Mouse (Mus musculus) limb, embryonic 13.5 days (tissue): ENCODE measurements around the gene Tspan13. TPM values are rescaled to one million over a fixed set of nuclear protein-coding genes. Genes with fewer than 3 reads are reported as not detected.

Experiments
- ATAC-seq: fragments of 200-750 bp; cut with Nextera tagmentation; 2 replicates; pipeline ENCODE4 v1.8.0; 2017; ENCODE audit warnings: low read depth, moderate number of reproducible peaks, moderate TSS enrichment; ENCODE audit not compliant: low FRiP score
- H3K27ac ChIP-seq: fragments of 300-500 bp; sonication (generic); 2 replicates; pipeline ENCODE4 v1.5.1; 2015; ENCODE audit warnings: inconsistent platforms, mild to moderate bottlenecking, moderate library complexity
- H3K27me3 ChIP-seq: fragments of 300-500 bp; sonication (generic); 2 replicates; pipeline ENCODE4 v1.6.1; 2015; ENCODE audit warnings: mild to moderate bottlenecking, inconsistent platforms
- H3K36me3 ChIP-seq: fragments of 300-500 bp; sonication (generic); 2 replicates; pipeline ENCODE4 v1.6.1; 2015; ENCODE audit warnings: inconsistent platforms, mild to moderate bottlenecking, moderate library complexity
- H3K4me1 ChIP-seq: fragments of 300-500 bp; sonication (generic); 2 replicates; pipeline ENCODE4 v1.6.1; 2015; ENCODE audit warnings: inconsistent platforms
- H3K4me2 ChIP-seq: fragments of 300-500 bp; sonication (generic); replicated peaks from 2 replicates; pipeline ENCODE4 v1.6.1; 2015; ENCODE audit warnings: inconsistent platforms, mild to moderate bottlenecking, moderate library complexity
- H3K4me3 ChIP-seq: fragments of 300-500 bp; sonication (generic); 2 replicates; pipeline ENCODE4 v1.5.1; 2015; ENCODE audit warnings: moderate library complexity, mild to moderate bottlenecking, inconsistent platforms
- H3K9ac ChIP-seq: fragments of 300-500 bp; sonication (generic); 2 replicates; pipeline ENCODE4 v1.6.1; 2015; ENCODE audit warnings: mild to moderate bottlenecking, inconsistent platforms
- H3K9me3 ChIP-seq: fragments of 300-500 bp; sonication (generic); 2 replicates; pipeline ENCODE4 v1.6.1; 2016; ENCODE audit warnings: inconsistent platforms
- WGBS: fragments of 180-500 bp; shearing (Covaris S2); methylation state at CpG from one replicate; pipeline ENCODE4 v1.1.7; 2015; 5-methylcytosine and 5-hydroxymethylcytosine counted together
- polyA plus RNA-seq: library from polyadenylated mRNA; unstranded; fragments of >200 nt; fragmentation: Nextera tagmentation; extraction: Ambion mirVana; gene quantifications from 2 replicates; pipeline ENCODE4 v1.2.1, GENCODE M21; 2015

Gene Tspan13
- polyA plus RNA-seq: 56.4 and 57.4 TPM in 2 replicates

DNA sequence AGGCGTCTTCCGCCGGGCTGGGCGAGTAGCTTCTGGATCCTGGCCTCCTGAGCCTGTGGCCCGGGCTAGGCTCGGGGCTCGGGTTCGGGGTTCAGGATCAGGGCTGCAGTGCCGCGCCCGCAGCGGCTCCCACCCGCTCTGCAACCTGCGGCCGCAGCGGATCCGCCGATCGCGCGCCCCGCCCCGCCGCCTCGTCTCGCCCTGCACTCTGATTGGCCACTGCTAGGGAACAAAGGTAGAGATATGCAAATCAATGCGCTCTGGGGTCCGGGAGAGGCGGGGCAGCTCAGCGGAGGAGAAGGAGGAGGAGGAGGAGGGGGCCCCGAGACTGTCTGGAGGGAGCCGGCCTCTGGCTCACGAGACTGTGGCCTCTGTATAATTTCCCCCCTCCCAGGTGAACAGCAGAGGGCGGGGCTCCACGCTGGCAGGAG is at the start of gene Tspan13:
Tspan13 (minus strand) TSS at position 153 of the 431 bp plus-strand sequence.
- Histone ChIP-seq H3K9ac (peak within 1 kb of the TSS; percentile 83), H3K4me1 (peaks cover 19% of the 10 kb centered on the region; the same call in 1 of the 2 replicates), H3K27me3 (no peaks in the 10 kb centered on the region), H3K4me3 (peak within 1 kb of the TSS; percentile 86), H3K9me3 (no peaks in the 10 kb centered on the region), H3K36me3 (no peaks in the 10 kb centered on the region), H3K4me2 (peak within 1 kb of the TSS; percentile 91), H3K27ac (no peak within 1 kb of the TSS; the same call in 1 of the 2 replicates)
- ATAC-seq: peak; percentile 97
- WGBS: under 1% methylated on average over 34 of the region's 35 CpGs

DNA sequence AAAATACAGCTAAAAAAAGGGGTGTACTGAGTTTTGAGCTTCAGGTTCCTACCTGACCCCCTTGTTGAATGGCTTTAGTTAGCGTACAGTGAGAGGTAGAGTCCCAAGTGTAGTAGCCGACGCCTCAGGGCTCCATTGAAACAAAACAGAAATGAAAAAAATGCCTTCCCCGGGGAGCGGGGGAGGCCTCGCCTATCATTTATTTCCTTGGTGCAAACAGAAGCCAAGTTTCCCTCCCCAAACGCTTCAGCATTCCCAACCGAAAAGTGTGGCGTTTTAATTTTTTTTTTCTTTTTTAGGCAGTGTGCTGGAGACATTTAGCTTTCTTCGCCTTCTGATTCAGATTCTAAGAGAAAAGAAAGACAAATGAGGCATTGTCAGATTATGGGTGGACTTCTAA is 49.7 kb upstream of the Tspan13 start:
- Histone ChIP-seq H3K4me3 (no peak overlapping the region), H3K27me3 (no peaks in the 10 kb centered on the region), H3K4me2 (no peak overlapping the region), H3K4me1 (no peaks in the 10 kb centered on the region), H3K9me3 (no peaks in the 10 kb centered on the region), H3K9ac (no peak overlapping the region), H3K27ac (no peak overlapping the region), H3K36me3 (peaks cover 44% of the 10 kb centered on the region)
- no peak for ATAC-seq
- 93% methylated on average over 10 of the region's 10 CpGs for WGBS

DNA sequence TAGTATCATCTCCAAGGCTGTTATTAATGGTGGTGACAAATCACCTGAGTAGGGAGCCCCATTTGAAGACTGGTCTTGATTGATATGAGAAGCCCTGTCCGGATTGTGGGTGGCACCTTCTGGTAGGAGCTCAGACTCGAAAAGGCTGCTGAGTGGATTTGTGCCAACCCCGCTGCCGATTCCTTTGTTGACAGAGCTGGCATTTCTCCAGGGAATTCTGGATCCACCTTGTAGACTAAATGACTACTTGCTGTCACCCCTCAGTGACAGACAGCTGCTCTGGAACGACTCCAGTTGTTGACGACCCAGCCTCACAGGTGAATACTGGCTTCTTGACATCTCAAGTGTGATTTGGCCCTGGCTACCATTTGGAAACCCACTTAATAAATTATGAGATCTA is 46.9 kb upstream of the Tspan13 start:
- WGBS: 80% methylated on average over 6 of the region's 6 CpGs
- H3K27ac ChIP-seq: no peak overlapping the region
- peaks cover 29% of the 10 kb centered on the region for H3K36me3 ChIP-seq
- no peak overlapping the region for H3K4me3 ChIP-seq
- H3K27me3 ChIP-seq: no peaks in the 10 kb centered on the region
- no peaks in the 10 kb centered on the region for H3K9me3 ChIP-seq
- H3K4me1 ChIP-seq: no peaks in the 10 kb centered on the region
- no peak for ATAC-seq
- no peak overlapping the region for H3K4me2 ChIP-seq
- H3K9ac ChIP-seq: no peak overlapping the region

DNA sequence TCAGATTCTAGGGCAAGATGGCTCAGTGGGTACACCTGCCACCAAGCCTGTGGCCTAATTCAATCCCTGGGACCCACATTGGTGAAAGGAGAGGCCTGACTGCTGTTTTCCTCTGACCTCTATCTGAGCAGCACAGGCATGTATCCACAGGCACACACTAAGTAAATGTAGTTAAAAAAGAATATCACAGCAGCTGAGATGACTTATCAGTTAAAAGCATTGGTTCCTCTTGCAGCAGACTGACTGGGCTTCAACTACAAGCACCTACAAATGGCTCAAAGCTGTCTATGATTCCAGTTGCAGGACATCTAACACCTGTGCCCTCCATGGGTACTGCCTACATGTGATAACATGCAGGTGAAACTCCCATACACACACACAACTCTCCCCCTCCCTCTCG is 46.5 kb upstream of the Tspan13 start:
- no peak for ATAC-seq
- H3K4me3 ChIP-seq: no peak overlapping the region
- whole genome bisulfite sequencing: 91% methylated on average over 1 of the region's 1 CpGs
- H3K36me3 ChIP-seq: peaks cover 29% of the 10 kb centered on the region
- H3K27ac ChIP-seq: no peak overlapping the region
- H3K4me2 ChIP-seq: no peak overlapping the region
- H3K27me3 ChIP-seq: no peaks in the 10 kb centered on the region
- H3K9me3 ChIP-seq: no peaks in the 10 kb centered on the region
- no peaks in the 10 kb centered on the region for H3K4me1 ChIP-seq
- no peak overlapping the region for H3K9ac ChIP-seq

DNA sequence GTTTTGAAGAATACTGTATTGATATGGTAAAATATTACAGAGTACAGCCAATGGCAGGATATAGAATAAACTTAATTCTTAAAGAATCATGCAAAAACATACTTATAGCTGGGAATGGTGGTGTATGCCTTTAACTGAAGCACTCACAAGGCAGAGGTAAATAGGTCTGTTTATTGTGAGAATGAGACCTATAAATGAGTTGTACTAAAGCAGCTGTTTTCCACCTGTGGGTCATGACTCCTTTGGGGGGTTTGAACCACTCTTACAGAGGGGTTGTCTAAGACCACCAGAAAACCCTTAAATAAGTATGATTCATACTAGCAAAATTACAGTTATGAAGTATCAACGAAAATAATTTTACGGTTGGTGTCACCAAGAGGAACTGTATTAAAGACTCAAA is 43.1 kb upstream of the Tspan13 start:
- 74% methylated on average over 2 of the region's 2 CpGs for WGBS
- Histone ChIP-seq H3K4me1 (no peaks in the 10 kb centered on the region), H3K4me3 (no peak overlapping the region), H3K4me2 (no peak overlapping the region), H3K9me3 (no peaks in the 10 kb centered on the region), H3K27me3 (no peaks in the 10 kb centered on the region), H3K9ac (no peak overlapping the region), H3K36me3 (no peaks in the 10 kb centered on the region; the same call in 1 of the 2 replicates), H3K27ac (no peak overlapping the region)
- ATAC-seq: peak; percentile 59; the same call in 1 of the 2 replicates

DNA sequence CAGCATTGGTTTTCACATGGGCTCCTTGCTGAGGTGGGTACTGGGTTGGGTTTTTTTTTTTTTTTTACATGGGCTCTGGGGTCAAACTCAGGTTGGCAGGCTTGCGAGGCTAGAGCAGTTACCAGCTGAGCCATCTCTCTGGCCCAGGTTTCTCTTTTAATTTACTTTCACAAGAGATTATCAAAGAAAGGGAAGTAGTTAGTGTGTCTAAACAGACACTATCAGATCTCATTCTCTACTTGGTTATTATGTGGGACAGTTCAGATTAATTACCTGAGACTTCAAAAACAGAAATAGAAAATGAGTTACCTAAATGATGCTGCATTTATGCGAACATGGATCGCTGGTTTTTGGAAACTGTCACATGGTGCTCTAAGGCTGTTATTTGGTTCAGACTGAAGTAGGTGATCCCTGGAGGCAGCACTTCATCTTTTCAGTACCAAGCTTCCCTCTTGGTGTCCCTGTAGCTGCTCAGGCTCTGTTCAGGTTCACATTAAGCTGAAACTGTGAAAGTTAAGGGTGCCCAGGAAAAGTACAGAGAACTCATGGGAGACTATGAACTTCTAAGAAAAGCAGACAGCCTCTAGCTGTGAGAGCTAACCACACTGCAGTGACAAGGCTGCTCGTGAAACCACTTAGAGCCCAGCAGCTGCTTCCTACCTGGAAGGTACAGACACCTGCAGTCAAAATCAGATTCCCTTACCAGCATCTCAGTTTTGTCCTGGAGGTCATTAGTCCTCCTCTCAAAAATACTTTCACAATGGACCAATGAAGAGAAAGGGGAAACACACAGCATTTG is 36.0 kb upstream of the Tspan13 start:
- Histone ChIP-seq H3K4me3 (no peak overlapping the region), H3K27ac (no peak overlapping the region), H3K9ac (no peak overlapping the region), H3K4me2 (no peak overlapping the region), H3K36me3 (no peaks in the 10 kb centered on the region), H3K27me3 (no peaks in the 10 kb centered on the region), H3K4me1 (no peaks in the 10 kb centered on the region), H3K9me3 (no peaks in the 10 kb centered on the region)
- no peak for ATAC-seq
- WGBS: 59% methylated on average over 4 of the region's 4 CpGs

DNA sequence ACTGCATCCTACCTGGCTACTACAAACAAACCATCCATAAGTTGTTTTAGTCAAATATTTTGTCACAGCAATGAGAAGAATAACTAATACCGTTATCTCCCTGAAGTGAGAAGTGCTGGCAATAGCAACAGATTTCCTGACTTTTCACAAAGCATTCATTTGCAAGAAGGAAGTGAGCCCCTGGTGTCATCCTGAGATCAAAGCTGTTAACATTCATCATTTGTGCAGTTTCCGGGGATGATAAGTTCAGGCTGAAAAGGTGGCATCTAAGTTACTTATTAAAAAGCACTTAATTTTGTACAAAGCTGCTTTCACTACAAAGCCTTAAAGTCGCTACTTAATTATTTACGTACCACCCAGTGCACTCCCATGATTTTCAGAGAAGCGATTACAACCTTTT is 30.6 kb upstream of the Tspan13 start:
- no peaks in the 10 kb centered on the region for H3K27me3 ChIP-seq
- no peak for ATAC-seq
- no peak overlapping the region for H3K27ac ChIP-seq
- no peak overlapping the region for H3K9ac ChIP-seq
- H3K4me2 ChIP-seq: no peak overlapping the region
- no peak overlapping the region for H3K4me3 ChIP-seq
- no peaks in the 10 kb centered on the region for H3K4me1 ChIP-seq
- WGBS: 14% methylated on average over 5 of the region's 5 CpGs
- no peaks in the 10 kb centered on the region for H3K9me3 ChIP-seq
- no peaks in the 10 kb centered on the region for H3K36me3 ChIP-seq

DNA sequence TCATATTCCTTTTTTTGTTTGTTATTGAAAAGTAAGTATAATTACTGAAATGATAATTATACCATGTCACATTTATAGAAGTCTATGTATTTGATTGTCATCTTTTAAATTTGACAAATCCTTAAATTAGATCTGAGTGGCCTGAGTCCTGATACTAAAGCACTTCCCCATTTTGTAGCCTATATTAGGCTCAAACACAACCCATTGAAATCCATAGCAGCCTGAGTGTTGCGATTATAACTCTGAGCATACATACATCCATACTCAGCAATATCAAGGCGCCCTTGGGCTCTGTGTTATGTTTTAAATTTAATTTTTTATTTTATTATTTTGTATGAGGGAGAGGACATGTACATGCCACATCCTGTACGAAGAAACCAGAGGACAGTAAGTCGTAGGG is 27.9 kb upstream of the Tspan13 start:
- Histone ChIP-seq H3K36me3 (no peaks in the 10 kb centered on the region), H3K27ac (no peak overlapping the region), H3K9ac (no peak overlapping the region), H3K9me3 (0 out of 2 replicates have a peak, but pooled peaks cover 4% of the 10 kb centered on the region), H3K4me1 (no peaks in the 10 kb centered on the region), H3K27me3 (no peaks in the 10 kb centered on the region), H3K4me3 (no peak overlapping the region), H3K4me2 (no peak overlapping the region)
- WGBS: 85% methylated on average over 4 of the region's 4 CpGs
- no peak for ATAC-seq

DNA sequence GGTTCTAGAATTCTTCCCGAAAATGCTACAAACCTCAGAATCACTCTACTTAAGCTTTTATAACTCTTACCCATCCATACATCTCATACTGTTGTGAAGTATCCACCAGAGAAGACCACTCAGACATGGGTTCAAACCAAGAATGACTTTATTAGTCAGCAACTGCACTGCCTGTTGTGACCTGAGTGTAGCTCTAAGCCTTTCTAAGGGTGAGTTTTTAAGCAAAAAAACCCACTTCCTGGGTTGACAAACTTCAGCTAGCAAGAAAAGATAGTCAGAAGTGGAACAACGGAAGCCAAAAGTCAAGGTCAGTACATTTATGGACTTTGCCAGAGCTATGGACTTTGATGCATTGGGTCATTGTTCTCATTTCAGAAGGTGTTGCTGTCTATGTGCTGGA is 25.2 kb upstream of the Tspan13 start:
- Histone ChIP-seq H3K9ac (no peak overlapping the region), H3K27me3 (no peaks in the 10 kb centered on the region)
- no peak for ATAC-seq

DNA sequence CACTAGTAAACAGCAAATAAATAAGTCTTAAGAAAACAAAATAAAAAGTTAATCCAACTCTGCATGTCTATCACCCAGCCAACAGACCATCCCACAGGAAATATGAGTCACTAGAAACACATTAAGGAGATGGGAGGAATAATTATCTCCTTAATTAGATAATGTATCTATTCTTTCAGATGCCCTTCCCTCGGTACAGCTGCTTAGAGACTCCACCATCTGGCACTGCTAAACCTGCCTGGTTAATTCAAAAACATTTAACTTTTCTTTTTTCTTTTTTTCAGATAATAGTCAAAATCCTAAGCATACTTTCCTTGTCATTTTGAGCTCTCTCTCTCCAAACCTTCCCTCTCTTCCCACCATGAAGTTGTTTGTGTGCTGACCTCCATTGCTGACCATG is 23.6 kb upstream of the Tspan13 start:
- H3K4me1 ChIP-seq: no peaks in the 10 kb centered on the region
- H3K4me2 ChIP-seq: no peak overlapping the region
- 86% methylated on average over 1 of the region's 1 CpGs for WGBS
- 0 out of 2 replicates have a peak, but pooled peaks cover 8% of the 10 kb centered on the region for H3K9me3 ChIP-seq
- H3K27me3 ChIP-seq: no peaks in the 10 kb centered on the region
- no peaks in the 10 kb centered on the region for H3K36me3 ChIP-seq
- H3K9ac ChIP-seq: no peak overlapping the region
- ATAC-seq: no peak
- no peak overlapping the region for H3K27ac ChIP-seq
- H3K4me3 ChIP-seq: no peak overlapping the region

More for the DNA sequence above, 25.2 kb upstream of the Tspan13 start:
- Histone ChIP-seq H3K4me1 (no peaks in the 10 kb centered on the region), H3K36me3 (no peaks in the 10 kb centered on the region), H3K4me3 (no peak overlapping the region), H3K27ac (no peak overlapping the region), H3K9me3 (0 out of 2 replicates have a peak, but pooled peaks cover 8% of the 10 kb centered on the region), H3K4me2 (no peak overlapping the region)
- WGBS: 92% methylated on average over 2 of the region's 2 CpGs

DNA sequence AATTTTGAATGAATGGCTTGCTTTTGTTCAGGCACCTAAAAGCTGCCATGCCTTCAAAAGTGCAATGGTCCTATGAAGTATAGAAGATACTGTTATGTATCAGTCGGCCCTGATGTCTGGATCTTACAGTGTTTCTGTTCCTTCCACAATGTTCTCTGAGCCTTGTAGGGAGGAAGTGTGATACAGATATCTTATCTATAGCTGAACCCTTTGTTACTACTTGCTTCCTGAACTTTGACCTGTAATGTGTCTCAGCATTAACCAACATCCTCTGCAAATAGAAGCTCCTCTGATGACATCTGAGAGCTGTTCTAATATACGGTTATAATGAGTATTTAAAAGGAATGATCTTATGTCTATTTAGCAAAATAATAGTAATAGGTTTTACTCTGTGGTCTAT is 15.4 kb upstream of the Tspan13 start:
- no peak for ATAC-seq
- no peak overlapping the region for H3K4me2 ChIP-seq
- no peak overlapping the region for H3K27ac ChIP-seq
- WGBS: 77% methylated on average over 2 of the region's 2 CpGs
- H3K4me1 ChIP-seq: no peaks in the 10 kb centered on the region
- no peaks in the 10 kb centered on the region for H3K9me3 ChIP-seq
- no peak overlapping the region for H3K9ac ChIP-seq
- no peaks in the 10 kb centered on the region for H3K27me3 ChIP-seq
- H3K36me3 ChIP-seq: no peaks in the 10 kb centered on the region
- H3K4me3 ChIP-seq: no peak overlapping the region

DNA sequence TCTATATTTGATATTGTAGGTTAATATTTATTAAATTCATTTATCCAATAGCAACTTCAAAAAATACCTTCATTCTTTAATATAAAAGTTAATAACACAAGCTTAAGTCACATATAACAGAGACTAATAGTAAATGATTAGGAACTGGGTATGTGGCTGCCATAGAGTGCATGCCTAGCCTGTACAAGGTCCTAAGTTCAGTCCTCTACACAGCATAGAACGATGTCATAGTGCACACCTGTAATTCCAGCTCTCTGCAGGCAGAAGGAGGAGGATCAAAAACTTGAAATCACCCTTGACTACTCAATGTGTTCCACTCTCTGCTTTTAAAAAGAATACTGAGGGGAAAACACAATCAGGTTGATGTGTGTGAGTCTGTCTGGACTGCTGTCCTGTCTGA is 8.0 kb upstream of the Tspan13 start:
- Histone ChIP-seq H3K4me1 (peaks cover 13% of the 10 kb centered on the region), H3K4me3 (no peak overlapping the region), H3K9ac (no peak overlapping the region), H3K27me3 (no peaks in the 10 kb centered on the region), H3K9me3 (no peaks in the 10 kb centered on the region), H3K4me2 (no peak overlapping the region), H3K27ac (no peak overlapping the region), H3K36me3 (no peaks in the 10 kb centered on the region)
- no peak for ATAC-seq
- WGBS: 77% methylated on average over 1 of the region's 1 CpGs

DNA sequence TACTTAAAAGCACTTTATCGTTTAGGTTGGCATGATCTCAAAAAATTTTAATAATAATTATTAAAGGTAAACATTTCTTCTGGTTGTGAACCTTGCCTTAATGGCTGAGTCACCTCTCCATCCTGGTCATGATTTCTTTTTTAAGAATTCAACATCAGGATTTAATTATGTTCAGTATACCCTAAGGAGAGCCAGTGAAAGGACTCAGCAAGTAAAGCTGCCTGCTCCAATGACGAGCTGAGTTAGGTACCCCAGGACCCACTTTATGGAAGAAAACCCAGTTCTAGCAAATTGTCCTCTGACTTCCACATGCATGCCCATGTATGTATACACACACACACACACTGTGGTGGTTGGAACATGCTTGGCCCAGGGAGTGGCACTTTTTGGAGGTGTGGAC is 5.3 kb upstream of the Tspan13 start:
- no peak overlapping the region for H3K4me2 ChIP-seq
- ATAC-seq: peak; percentile 79; the same call in 1 of the 2 replicates
- WGBS: 34% methylated on average over 2 of the region's 2 CpGs
- no peaks in the 10 kb centered on the region for H3K27me3 ChIP-seq
- H3K4me1 ChIP-seq: peaks cover 13% of the 10 kb centered on the region
- H3K9ac ChIP-seq: no peak overlapping the region
- H3K36me3 ChIP-seq: no peaks in the 10 kb centered on the region
- no peak overlapping the region for H3K27ac ChIP-seq
- H3K4me3 ChIP-seq: no peak overlapping the region
- no peaks in the 10 kb centered on the region for H3K9me3 ChIP-seq
